Mouse (Mus musculus) induced T-regulatory cell, adult 2 months (primary cell): ENCODE data around the gene Sntg2.

Source experiments
- DNase-seq: peaks from one replicate; pipeline ENCODE4 v3.0.0-alpha.2; 2012; ENCODE audit warnings: low read depth

Gene Sntg2

DNA sequence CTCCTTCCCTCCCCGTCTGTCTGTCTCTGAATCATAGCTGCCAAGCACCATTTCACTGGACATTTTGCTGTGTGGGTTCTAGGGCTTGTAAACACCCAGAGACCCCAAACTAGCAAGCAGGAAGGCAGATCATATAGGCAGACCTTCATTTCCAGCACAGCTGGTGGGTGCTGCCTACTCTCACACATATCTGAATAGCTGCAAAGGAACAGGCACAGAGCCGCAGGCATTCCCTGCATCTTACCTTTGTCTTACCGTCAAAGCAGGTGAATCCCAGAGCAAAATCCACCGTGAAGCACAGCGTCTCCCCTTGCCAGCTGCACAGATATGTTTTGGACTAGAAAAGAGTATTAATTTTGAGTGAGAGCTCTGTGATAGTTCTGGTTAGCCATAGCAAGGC lies 172.1 kb downstream of the Sntg2 start:
- no peak for DNase-seq

DNA sequence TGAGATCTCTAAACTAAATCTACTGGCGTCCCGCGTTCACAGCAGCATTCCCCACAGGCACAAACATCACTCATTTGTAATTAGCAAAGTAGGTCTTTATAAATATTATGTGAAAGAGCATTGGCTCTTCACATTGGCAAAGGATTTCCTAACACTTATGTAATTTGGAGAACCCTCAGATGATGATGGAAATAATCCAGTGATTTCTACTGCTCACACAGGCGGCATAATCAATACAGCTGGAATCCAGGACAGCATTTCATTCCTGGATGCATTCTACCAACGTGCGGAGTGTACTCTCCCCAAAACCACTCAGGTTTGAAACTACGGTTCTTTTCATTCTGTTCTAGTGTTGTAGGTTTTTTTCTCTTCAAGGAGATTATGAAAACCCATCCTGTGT lies 172.6 kb downstream of the Sntg2 start:
- no peak for DNase-seq

DNA sequence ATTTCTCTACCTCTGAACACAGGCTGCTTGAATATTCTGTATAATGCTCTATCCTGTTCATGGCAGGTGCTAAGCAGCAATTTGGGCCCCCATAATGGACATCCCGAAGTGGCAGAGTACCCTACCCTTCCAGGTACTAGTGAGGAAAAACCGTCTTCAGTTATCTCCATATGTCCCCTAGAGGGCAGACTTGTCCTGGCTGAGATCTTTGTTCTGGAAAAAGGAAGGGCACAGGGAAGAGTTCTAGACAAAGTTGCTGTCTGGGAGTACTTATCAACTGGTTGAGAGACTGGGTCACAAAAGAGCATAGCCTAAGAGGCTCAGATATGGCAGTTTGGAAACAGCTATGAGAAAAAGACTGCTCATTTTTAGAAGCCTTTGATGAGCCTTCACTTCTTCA lies 173.4 kb downstream of the Sntg2 start:
- DNase-seq, result no peak

DNA sequence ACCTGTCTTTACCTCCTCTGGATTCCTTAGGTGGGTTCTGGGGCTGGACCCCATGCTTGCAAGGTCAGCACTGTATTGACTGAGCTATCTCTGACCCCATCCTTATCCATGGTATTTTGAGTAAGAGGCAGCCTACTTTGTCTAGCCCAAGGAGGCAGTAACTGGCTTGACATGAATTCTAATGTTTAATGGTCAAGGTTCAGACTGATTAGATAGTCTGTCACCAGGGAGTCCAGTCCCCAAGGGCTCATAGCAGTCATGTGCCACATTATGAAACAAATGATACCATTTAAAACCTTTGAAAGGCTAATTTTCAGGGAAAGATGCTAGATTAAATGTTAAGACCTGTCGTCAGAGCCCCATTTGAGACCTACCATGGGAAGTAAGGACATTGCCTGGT lies 174.9 kb downstream of the Sntg2 start:
- no peak for DNase-seq

DNA sequence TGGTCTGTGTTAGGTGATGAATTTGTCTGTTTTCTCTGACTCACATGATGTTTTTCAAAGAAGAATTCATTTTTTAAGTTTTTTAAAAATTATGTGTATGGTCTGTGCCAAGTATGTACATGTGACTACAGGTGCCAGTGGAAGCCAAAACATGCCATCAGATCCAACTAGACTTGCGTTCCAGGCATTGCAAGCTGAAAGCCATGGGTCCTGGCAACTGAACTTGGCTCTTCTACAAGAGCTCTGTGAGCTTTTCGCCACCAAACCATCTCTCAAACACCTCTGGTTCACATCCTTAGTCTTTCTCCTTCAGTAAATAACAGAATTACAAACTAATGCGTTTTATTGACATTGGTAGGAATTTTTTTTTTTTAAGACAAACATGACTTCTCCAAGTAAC lies 191.5 kb downstream of the Sntg2 start:
- no peak for DNase-seq

DNA sequence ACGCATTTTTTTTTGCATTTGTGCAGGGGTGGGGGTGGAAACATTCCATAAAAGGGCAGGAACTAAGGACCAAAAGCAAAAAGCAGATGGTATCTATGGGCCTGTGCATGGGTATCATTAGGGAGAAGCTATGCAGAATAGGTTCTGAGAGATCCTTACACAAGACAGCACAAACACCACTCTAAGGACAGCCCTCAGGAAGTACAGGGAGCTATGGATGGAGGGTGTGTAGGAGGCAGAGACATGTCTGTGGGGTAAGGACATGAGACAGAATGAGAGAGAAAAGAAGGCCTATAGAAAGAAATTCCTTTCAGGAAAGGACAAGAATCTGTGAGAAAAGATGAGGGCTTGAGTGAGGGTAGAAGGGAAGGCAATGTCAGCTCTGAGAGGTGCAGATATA lies 193.6 kb downstream of the Sntg2 start:
- no peak for DNase-seq

DNA sequence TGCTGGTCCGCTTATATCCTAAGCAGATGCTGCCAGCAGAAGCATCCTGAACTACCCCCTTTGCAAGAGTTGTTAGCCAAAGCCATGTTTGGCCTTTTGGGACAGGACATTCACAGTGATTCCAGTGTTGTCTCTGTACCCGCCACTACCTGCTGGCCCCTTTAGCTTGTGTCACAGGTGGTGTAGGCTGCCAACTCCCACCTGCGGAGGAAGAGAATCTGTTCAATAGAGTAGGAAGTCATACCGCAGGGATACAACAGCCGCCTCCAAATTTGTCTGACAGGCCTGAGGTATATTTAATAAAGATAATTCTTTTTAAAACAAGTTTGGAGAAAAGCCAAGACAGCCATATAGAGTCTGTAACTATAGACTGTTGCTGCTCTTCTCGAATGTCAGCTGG lies 195.2 kb downstream of the Sntg2 start:
- no peak for DNase-seq

DNA sequence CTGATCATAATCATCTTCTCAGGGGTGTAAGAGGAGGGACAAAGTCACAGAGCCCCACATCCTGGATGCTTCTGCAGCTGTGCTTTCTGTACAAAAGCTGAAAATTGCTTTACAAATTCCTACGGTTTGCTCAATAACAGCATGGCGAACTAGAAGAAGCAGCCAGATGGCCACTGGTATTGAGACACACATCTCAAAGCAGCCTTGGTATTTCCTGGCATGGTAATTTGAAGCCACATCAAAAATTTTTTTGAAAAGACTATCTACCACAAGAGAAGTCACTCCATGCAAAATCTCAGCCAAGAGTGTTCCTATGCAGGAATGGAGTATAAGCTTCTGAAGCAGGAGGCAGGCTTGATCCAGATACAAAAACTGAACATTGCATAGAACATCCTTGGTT lies 195.6 kb downstream of the Sntg2 start:
- no peak for DNase-seq

DNA sequence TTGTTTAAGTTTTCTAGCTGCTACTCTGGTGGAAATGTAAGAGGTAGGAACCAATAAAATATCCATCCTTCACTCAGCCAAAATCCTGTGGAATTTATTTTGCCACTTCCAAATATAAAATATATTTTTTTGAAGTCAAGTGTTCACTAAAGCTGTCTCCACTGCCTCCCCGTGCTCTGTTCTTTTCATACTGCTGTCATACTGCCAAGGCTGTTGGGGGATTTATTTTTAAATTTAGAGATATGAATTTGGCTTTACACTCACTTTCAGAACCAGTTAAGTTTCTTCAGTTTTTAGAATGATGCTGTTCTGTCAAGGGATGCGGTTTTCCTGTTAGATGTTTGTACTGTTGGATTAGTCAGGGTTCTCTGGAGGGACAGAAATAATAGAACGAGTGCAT lies 204.7 kb downstream of the Sntg2 start:
- no peak for DNase-seq

DNA sequence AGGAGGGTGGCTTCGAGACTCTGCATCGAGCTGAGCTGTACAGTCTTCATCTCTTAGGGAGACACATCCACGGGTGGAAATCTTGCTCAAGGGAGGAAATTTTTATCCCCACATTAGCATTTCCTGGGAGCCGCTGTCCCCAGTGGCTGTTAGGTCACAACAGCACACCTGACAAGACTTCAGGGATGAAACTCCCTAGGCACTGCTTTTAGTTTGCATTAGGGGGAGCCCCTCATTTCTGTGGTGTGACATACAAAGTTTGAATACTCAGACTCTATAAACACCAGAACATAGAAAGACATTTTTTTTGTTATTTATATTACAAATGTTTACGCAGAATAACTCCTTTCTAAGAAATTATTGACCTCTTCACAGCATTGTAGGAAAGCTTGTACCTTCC lies 208.6 kb downstream of the Sntg2 start:
- no peak for DNase-seq

DNA sequence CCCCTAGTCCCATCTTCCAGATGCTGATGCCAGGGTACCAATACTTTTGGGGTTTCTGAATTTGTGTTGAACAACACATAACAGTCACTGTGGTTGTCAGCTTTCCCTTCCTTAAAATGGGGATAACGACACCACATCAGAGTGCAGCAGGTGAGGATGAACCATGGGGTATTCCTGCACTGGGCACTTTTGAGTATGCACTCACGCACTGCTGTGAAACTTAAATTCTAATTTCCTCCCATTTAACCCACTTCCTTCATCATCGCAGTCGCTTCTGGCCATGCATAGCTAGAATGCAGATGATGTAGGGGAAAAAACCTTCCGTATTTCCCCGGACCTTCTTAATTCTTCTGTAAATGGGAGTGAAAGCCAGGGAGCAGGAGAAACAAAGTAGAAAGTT lies 209.2 kb downstream of the Sntg2 start:
- DNase-seq, result no peak

DNA sequence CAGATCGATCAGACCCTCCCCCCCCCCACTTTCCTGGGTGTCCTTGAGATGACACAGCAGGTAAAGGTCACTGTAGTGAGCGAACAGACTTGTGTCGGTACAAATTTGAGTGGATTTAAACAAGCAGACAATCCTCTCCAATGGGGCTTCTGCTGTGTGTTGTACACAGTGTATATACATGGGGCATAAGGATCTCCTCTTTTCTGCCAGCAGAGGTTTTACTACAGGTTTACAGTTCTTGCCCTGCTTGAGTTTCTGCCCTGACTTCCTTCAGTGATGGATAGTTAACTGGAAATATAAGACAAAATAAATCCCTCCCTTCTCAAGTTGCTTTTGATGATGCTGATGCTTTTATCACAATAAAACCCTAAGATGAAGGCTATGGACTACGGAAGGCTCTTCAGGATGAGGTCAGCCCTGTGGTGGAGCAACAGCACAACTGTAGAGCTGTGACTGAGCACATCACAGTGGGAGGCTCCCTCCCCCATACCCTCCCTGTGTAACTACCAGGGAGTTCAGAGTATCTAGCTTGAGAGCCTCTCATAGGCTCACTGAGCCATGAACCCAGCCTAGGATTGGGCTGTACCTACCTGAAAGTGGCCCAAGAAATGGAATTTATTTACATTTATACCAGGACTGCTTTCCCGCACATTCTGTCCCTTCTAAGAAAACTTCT lies 211.3 kb downstream of the Sntg2 start:
- DNase-seq, result no peak

DNA sequence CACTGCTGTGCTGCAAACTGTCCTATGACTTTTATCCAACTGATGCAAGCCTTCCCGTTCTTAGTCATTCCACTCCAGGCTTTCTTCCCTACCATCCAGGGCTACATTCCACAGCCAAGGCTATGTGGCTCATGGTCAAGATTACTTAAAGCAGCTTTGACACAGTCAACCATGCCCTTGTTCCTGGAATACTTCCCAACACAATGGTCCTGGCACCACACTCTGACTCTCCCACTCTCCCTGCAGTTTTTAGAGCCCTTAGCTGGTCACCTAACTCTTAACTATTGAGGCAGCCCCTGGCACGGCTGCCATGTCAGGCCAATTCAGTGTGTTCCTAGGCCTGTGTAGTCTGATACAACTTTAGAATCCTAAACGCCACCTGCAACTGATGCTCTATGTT lies 212.7 kb downstream of the Sntg2 start:
- no peak for DNase-seq

DNA sequence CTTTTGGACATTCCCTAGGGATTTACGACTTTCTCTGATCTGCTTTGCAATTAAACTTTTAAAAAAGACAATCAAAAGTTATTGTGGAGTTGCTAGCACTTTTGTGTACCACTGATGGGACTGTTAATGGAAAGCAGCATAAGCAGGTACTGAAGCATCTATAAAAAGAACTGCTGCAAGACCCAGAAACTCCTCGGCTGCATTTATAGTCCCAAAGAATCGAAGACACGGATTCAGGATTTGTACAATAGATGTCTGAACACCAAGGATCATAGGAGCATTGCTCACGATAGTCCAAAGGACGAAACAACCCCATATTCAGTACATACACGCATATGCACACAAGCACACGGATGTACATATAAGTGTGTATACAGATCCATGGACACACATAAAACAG lies 213.4 kb downstream of the Sntg2 start:
- DNase-seq, result no peak

DNA sequence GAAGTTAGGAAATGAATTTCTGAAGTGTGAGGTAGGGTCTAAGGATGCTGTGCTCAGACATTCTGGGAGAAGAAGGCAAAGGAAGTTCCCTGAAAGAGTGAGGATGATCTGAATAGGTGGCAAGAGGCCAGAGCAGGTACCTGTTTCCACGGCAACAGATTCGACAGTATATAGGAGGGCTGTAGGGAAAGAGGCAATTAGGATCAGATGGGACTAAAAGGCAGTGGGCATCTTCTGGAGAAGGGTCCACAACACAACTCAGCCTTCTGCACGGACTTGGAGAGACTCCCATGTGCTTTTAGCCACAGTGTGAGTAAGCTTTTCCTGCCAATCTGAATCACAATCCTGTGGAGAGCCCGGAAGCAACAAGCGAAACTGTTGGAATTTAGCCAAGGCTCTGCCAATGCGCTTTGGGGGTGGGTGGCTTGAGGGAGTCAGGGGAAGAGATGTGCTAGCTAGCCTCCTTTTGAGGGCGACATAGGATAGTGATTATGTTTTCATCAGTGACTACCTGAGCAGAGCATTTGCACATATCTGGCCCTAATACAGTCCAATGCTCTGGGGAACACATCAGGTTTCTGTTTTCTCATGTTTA lies 219.0 kb downstream of the Sntg2 start:
- DNase-seq, result no peak

DNA sequence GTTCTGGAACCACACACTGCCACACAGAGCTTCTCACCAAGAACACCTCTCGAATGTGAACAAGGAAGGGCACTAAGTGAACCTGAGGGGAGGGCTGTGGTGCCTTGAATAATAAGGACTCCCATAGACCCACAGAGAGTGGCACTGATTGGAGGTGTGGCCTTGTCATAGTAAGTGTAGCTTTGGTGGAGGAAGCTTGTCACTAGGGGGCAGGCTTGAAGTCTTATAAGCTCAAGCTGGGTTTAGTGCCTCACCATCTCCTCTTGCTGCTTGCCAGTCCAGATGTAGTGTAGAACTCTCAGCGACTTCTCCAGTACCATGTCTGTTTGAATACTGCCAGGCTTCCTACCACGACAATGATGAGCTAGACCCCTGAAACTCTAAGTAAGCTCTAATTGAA lies 231.1 kb downstream of the Sntg2 start:
- DNase-seq, result no peak

DNA sequence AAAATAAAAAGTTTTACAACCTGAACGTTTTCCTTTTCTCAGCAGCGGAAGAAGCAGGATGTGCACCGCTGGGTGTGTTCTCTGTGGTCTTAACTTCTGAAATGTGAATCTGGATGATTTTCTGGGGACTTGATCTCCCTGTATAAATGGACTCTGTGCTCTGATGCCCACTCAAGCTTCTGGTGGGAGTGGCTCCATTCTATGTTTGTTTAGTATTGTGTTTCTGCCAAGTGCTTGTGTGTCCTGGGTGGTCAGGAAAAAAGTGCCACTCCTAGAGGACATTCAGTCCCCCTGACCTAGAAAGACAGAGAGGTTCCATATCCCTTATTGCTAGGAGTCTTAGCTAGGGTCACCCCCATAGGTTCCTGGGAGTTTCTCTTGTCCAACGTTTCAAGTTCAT lies 240.7 kb downstream of the Sntg2 start, which contains the start of gene Tpo:
Gene Tpo (minus strand): TSS at position 101 of the 400 bp plus-strand sequence.
- DNase-seq, result no peak

DNA sequence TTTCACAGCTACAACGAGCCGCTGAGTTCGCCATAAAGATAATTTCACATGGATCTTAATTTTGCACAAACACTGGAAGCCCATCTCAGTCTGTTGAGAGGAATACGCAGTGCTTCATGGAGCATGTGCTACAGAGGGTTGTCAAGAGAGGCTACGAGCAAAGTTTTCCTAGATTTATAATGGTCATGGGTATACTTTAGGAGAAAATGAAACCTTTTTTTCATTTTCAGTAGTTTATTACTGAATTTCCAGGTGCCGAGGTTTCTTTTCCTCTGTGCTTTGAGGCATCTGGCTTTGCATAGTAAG lies 243.8 kb downstream of the Sntg2 start:
- DNase-seq, result no peak

DNA sequence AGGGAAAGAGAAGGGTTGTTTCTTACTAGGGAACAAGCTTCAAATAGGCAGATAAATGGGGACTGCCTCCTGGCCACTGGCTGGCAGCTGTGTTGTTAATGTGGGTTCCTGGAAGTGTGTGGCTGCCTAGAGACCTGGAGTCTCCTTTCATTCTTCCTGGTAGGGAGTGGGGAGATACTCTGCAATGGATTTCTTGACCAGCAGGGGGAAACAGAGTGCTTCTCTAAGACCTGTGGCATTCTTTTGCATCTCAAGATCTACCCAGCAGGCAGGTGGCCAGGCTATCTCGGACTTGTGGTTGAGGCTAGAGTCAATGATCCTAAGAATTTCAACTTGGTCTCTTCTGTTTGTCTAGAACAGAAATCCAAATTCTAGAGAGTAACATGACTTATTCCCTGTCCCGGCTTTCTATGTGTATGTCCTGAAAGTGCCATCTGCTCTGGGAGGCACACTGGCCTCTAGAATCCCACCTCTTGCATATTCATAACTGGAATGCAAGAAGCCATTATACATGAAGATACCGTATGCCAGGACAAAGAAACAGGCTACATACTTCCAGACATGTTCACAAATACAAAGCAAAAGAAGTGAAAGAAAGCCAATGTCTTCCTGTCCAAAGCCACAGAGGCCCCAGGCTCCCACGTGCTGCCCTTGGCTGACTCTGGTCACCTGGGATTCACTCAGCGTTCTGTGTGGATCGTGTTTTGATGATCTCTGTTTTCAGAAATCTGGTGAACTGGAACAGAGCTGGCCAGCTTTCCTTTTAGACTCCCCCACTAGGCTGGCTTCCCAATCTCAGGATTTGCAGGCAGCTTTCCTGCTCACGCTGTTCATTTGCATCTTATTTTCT lies 244.4 kb downstream of the Sntg2 start:
- no peak for DNase-seq
